Mouse (Mus musculus) liver, embryonic 12.5 days (tissue): ENCODE data around the gene Srp14. TPM values are rescaled to one million over a fixed set of nuclear protein-coding genes. Genes with fewer than 3 reads are reported as not detected.

Experiments
- ATAC-seq: fragments of 200-750 bp; cut with Nextera tagmentation; 2 replicates; pipeline ENCODE4 v1.8.0; 2017; ENCODE audit warnings: moderate number of reproducible peaks, mild to moderate bottlenecking, moderate library complexity
- H3K27ac ChIP-seq: fragments of 300-500 bp; sonication (generic); 2 replicates; pipeline ENCODE4 v1.5.1; 2016; ENCODE audit warnings: mild to moderate bottlenecking
- H3K27me3 ChIP-seq: fragments of 300-500 bp; sonication (generic); replicated peaks from 2 replicates; pipeline ENCODE4 v1.6.1; 2016; ENCODE audit warnings: mild to moderate bottlenecking, moderate library complexity
- H3K36me3 ChIP-seq: fragments of 300-500 bp; sonication (generic); 2 replicates; pipeline ENCODE4 v1.6.1; 2016; ENCODE audit warnings: mild to moderate bottlenecking, moderate library complexity
- H3K4me1 ChIP-seq: fragments of 300-500 bp; sonication (generic); 2 replicates; pipeline ENCODE4 v1.6.1; 2016
- H3K4me2 ChIP-seq: fragments of 300-500 bp; sonication (generic); 2 replicates; pipeline ENCODE4 v1.6.1; 2016; ENCODE audit warnings: mild to moderate bottlenecking, moderate library complexity
- H3K4me3 ChIP-seq: fragments of 300-500 bp; sonication (generic); 2 replicates; pipeline ENCODE4 v1.5.1; 2016; ENCODE audit warnings: mild to moderate bottlenecking, moderate library complexity
- H3K9ac ChIP-seq: fragments of 300-500 bp; sonication (generic); 2 replicates; pipeline ENCODE4 v1.6.1; 2016; ENCODE audit warnings: mild to moderate bottlenecking, moderate library complexity
- H3K9me3 ChIP-seq: fragments of 300-500 bp; sonication (generic); replicated peaks from 2 replicates; pipeline ENCODE4 v1.6.1; 2016; ENCODE audit warnings: mild to moderate bottlenecking, moderate library complexity
- WGBS: fragments of 180-500 bp; shearing (Covaris S2); methylation state at CpG from one replicate; pipeline ENCODE4 v1.1.7; 2016; ENCODE audit not compliant: insufficient replicate concordance; 5-methylcytosine and 5-hydroxymethylcytosine counted together
- polyA plus RNA-seq: library from polyadenylated mRNA; unstranded; fragments of >200 nt; fragmentation: Nextera tagmentation; extraction: Ambion mirVana; gene quantifications from 2 replicates; pipeline ENCODE4 v1.2.1, GENCODE M21; 2016

The Srp14 gene
- polyA plus RNA-seq, 1 experiment from 2014 or later = 130 TPM

DNA sequence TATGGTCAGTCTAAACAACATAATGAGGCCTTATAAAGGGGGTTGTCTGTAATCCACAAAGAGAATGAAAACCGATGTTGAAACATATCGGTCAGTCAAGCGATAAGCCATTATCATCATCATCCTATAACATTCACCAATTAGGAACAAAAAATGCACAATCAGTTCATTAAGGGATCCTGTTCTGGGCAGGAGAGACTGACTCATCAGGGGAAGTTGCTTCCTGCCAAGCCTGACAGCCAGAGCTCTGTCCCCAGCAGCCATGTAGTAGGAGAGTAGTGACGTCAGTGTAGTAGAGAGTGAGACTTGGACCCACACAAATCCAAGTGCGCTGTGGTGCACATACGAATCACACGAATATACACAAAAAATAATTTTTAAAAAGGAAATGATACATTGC lies 27.6 kb upstream of the Srp14 start:
- Histone ChIP-seq H3K27me3 (no peaks in the 10 kb centered on the region), H3K4me2 (no peak overlapping the region), H3K4me1 (0 out of 2 replicates have a peak, but pooled peaks cover 4% of the 10 kb centered on the region), H3K9me3 (no peaks in the 10 kb centered on the region), H3K27ac (no peak overlapping the region), H3K9ac (no peak overlapping the region), H3K36me3 (no peaks in the 10 kb centered on the region), H3K4me3 (no peak overlapping the region)
- WGBS = 61% methylated on average over 7 of the region's 7 CpGs
- no peak for ATAC-seq

DNA sequence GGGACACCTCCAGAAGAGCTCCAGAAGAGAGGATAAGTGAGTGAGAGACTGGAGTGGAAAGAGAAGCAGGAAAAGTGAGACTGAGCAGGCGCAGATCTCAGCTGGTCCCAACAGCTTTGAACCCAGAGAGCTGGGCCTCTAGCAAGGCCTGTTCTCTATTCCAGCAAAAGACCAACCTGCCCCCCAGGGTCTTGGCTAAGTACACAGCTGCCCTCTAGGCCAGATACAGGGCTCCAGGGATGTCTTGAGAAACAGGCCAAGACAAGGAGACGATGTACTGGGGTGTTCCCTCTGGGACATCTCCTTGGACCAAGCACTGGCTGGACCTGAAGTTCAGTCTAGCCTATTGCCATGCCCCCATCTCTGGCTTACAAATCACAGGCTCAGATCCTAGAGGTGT lies 20.7 kb upstream of the Srp14 start:
- Histone ChIP-seq H3K9me3 (no peaks in the 10 kb centered on the region), H3K27ac (no peak overlapping the region), H3K9ac (no peak overlapping the region), H3K36me3 (no peaks in the 10 kb centered on the region), H3K27me3 (0 out of 2 replicates have a peak, but pooled peaks cover 3% of the 10 kb centered on the region), H3K4me1 (no peaks in the 10 kb centered on the region), H3K4me3 (no peak overlapping the region), H3K4me2 (no peak overlapping the region)
- 68% methylated on average over 2 of the region's 2 CpGs for WGBS
- no peak for ATAC-seq

- Histone ChIP-seq H3K4me2 (no peak overlapping the region), H3K27ac (no peak overlapping the region), H3K4me1 (no peaks in the 10 kb centered on the region), H3K4me3 (no peak overlapping the region), H3K9me3 (no peaks in the 10 kb centered on the region), H3K36me3 (no peaks in the 10 kb centered on the region), H3K9ac (no peak overlapping the region), H3K27me3 (0 out of 2 replicates have a peak, but pooled peaks cover 3% of the 10 kb centered on the region)
- ATAC-seq = no peak
- WGBS = 23% methylated on average over 20 of the region's 20 CpGs
These were observed 19.8 kb upstream of the Srp14 start for GRCm38 (mm10) chr2:118499135-118499961.

GRCm38 (mm10) chr2:118498476-118498875 lies 19.0 kb upstream of the Srp14 start:
- Histone ChIP-seq H3K27ac (no peak overlapping the region), H3K4me2 (no peak overlapping the region), H3K27me3 (0 out of 2 replicates have a peak, but pooled peaks cover 3% of the 10 kb centered on the region), H3K9ac (no peak overlapping the region), H3K36me3 (no peaks in the 10 kb centered on the region), H3K4me1 (no peaks in the 10 kb centered on the region), H3K9me3 (no peaks in the 10 kb centered on the region), H3K4me3 (no peak overlapping the region)
- ATAC-seq = no peak
- 79% methylated on average over 6 of the region's 6 CpGs for WGBS

- Histone ChIP-seq H3K4me3 (no peak overlapping the region), H3K9me3 (no peaks in the 10 kb centered on the region), H3K27me3 (0 out of 2 replicates have a peak, but pooled peaks cover 3% of the 10 kb centered on the region), H3K27ac (no peak overlapping the region), H3K9ac (no peak overlapping the region), H3K4me1 (no peaks in the 10 kb centered on the region), H3K36me3 (no peaks in the 10 kb centered on the region), H3K4me2 (no peak overlapping the region)
- no peak for ATAC-seq
- 69% methylated on average over 5 of the region's 5 CpGs for WGBS
These were observed 18.4 kb upstream of the Srp14 start for GRCm38 (mm10) chr2:118497890-118498289.

DNA sequence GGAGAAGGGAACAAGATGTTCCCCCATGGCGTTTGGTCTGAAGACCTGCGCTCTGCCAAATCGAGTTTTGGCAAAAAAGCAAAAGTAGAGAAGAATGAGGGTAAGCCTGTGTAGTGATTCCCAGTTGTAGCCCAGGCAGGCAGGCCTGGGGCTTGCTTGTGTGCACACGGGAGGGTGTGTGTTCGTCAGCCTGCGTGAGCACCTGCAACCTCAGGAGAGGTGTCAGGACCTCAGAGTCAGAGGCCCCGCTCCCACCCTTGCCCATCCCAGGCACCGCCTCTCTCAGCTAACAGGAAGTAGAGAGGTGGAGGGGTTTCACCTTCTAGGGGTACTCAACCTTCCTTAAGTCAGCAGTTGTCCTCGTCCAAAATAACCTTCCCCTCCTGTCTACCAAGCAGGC lies 15.5 kb upstream of the Srp14 start:
- H3K36me3 ChIP-seq = no peaks in the 10 kb centered on the region
- H3K27me3 ChIP-seq = 0 out of 2 replicates have a peak, but pooled peaks cover 3% of the 10 kb centered on the region
- no peak overlapping the region for H3K9ac ChIP-seq
- no peak overlapping the region for H3K4me3 ChIP-seq
- no peaks in the 10 kb centered on the region for H3K9me3 ChIP-seq
- no peak overlapping the region for H3K27ac ChIP-seq
- 57% methylated on average over 9 of the region's 9 CpGs for WGBS
- no peak overlapping the region for H3K4me2 ChIP-seq
- H3K4me1 ChIP-seq = peaks cover 16% of the 10 kb centered on the region
- no peak for ATAC-seq

DNA sequence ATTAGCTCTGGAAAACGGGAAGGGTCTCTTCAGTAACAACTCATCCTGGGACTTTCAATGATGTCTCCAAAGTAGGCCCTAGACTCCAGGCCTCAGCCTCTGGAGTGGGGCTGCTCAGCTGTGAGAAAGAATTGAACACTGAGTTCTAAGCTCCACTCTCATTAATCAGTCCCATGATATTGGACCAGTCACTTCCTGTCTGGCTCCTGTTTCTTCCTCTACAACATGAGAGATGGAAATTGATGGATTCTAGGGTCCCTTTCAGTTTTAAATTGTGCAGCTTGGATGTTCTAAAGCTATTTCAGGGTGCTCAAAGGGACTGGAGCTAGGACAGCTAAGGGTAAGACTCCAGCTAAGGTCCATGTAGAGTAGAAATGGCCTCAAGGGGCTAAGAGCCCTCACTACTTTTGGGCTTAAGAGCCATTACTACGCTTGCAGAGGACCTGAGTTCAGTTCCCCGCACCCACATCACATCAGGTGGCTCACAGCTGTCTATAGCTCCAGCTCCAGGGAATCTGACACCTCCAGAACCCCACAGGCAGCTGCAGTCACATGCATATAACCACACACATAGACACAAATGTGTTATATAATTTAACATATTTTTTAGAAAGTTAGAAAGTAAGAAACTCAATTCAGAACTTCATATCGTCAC lies 12.4 kb upstream of the Srp14 start:
- Histone ChIP-seq H3K36me3 (no peaks in the 10 kb centered on the region), H3K27me3 (no peaks in the 10 kb centered on the region), H3K27ac (no peak overlapping the region), H3K4me2 (no peak overlapping the region), H3K9me3 (no peaks in the 10 kb centered on the region), H3K4me1 (peaks cover 26% of the 10 kb centered on the region), H3K4me3 (no peak overlapping the region), H3K9ac (no peak overlapping the region)
- no peak for ATAC-seq
- 55% methylated on average over 4 of the region's 4 CpGs for WGBS

- H3K4me2 ChIP-seq = no peak overlapping the region
- WGBS = 10% methylated on average over 5 of the region's 5 CpGs
- H3K4me3 ChIP-seq = no peak overlapping the region
- H3K4me1 ChIP-seq = peaks cover 28% of the 10 kb centered on the region
- H3K9me3 ChIP-seq = no peaks in the 10 kb centered on the region
- ATAC-seq = peak; percentile 20; the same call in 1 of the 2 replicates
- H3K9ac ChIP-seq = no peak overlapping the region
- H3K27ac ChIP-seq = peak overlapping the region; percentile 37; the same call in 1 of the 2 replicates
- no peaks in the 10 kb centered on the region for H3K27me3 ChIP-seq
- no peaks in the 10 kb centered on the region for H3K36me3 ChIP-seq
These were observed 11.8 kb upstream of the Srp14 start for GRCm38 (mm10) chr2:118491281-118491731.

DNA sequence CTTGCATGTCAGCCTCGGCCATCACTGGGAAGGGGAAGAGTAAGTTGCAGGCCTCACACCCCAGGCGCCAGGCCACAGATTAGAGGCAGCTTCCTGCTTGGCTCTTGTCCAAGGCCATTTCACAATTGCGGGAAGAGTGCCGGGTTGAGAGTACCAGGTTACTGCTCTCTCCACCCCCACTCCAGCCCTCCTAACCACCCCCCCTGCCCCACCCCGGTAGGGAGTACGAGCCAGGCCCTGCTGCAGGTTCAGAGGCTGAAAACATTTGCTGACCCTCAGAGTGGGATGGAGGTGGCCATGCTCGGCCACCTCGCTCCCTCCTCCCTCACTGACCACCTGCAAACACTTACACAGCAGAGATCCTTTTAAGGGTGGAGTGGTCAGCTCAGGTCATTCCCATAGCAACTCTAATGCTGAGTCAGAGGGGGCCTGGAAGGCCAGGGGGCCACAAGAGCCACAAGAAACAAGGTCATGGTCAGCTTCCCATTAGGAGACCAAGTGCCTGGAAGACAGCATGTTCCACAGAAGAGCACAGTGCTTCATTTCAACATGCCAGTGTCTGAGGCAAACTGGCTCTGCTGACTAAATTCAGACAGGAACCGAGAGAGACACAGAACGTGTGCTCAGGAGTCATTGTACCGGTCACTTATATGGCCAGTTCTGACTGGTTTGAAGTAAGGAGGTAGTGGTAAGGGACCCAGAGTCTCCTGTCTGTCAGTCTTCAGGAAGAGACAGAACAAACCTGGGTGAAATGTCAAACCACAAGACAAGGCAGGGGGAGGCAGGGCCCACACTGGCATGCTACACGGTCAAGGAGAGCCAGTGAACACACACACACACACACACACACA lies 11.0 kb upstream of the Srp14 start:
- no peaks in the 10 kb centered on the region for H3K36me3 ChIP-seq
- no peak overlapping the region for H3K4me3 ChIP-seq
- H3K27ac ChIP-seq = peak overlapping the region; percentile 37; the same call in 1 of the 2 replicates
- H3K9ac ChIP-seq = no peak overlapping the region
- no peaks in the 10 kb centered on the region for H3K27me3 ChIP-seq
- peaks cover 28% of the 10 kb centered on the region for H3K4me1 ChIP-seq
- peak overlapping the region; percentile 8 for H3K4me2 ChIP-seq
- no peaks in the 10 kb centered on the region for H3K9me3 ChIP-seq
- WGBS = 26% methylated on average over 12 of the region's 12 CpGs
- ATAC-seq = peak; percentile 53

GRCm38 (mm10) chr2:118487806-118488205 lies 8.3 kb upstream of the Srp14 start:
- Histone ChIP-seq H3K4me3 (no peak overlapping the region), H3K27ac (no peak overlapping the region), H3K9ac (no peak overlapping the region), H3K4me1 (peaks cover 28% of the 10 kb centered on the region), H3K4me2 (no peak overlapping the region), H3K27me3 (0 out of 2 replicates have a peak, but pooled peaks cover 3% of the 10 kb centered on the region), H3K36me3 (no peaks in the 10 kb centered on the region), H3K9me3 (no peaks in the 10 kb centered on the region)
- WGBS = 57% methylated on average over 3 of the region's 3 CpGs
- ATAC-seq = no peak

DNA sequence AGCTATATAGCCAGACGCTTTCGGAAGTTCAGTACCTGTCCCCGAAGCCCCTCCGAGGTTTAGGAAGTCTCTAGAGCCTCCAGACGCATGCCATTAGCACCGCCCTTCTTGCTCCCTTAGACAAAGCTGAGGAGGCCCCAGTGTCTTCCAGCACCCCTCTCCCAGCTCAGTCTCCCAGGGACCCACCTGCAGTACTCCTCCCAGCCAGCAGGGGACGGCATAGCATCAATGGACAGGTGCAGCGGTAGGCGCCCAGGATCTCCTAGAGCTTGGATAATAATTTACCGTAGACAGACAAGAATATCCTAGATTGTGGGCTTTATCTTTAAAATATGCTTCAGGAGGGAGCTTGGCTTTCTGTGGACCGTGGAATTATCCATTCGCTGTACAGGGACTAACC lies 7.4 kb upstream of the Srp14 start:
- Histone ChIP-seq H3K9ac (no peak overlapping the region), H3K4me3 (no peak overlapping the region), H3K4me1 (peaks cover 28% of the 10 kb centered on the region), H3K36me3 (no peaks in the 10 kb centered on the region), H3K27ac (no peak overlapping the region), H3K4me2 (peak overlapping the region; percentile 35), H3K27me3 (0 out of 2 replicates have a peak, but pooled peaks cover 3% of the 10 kb centered on the region), H3K9me3 (no peaks in the 10 kb centered on the region)
- 15% methylated on average over 12 of the region's 12 CpGs for whole genome bisulfite sequencing
- ATAC-seq = no peak
